Mouse (Mus musculus) liver, embryonic 14.5 days (tissue): Measurements from ENCODE around the gene Stard13. TPM values are rescaled to one million over a fixed set of nuclear protein-coding genes. Genes with fewer than 3 reads are reported as not detected.
A peak's percentile ranks its signal among the peaks of the same experiment; 100 is the strongest.

Source experiments
- ATAC-seq: fragments of 200-750 bp; cut with Nextera tagmentation; 2 replicates; pipeline ENCODE4 v1.8.0; 2017; ENCODE audit warnings: moderate number of reproducible peaks, mild to moderate bottlenecking, moderate library complexity; ENCODE audit not compliant: insufficient read depth
- DNase-seq, 3 experiments: peaks; one replicate each; pipeline ENCODE4 v3.0.0-alpha.2; 2012 to 2013; ENCODE audit warnings: low read depth in 3 of 3, low spot score in 3 of 3
- H3K27ac ChIP-seq: fragments of 300-500 bp; sonication (generic); 2 replicates; pipeline ENCODE4 v1.5.1; 2014; ENCODE audit warnings: moderate library complexity, mild to moderate bottlenecking, control low read depth, inconsistent platforms
- H3K27me3 ChIP-seq: fragments of 300-500 bp; sonication (generic); 2 replicates; pipeline ENCODE4 v1.6.1; 2014; ENCODE audit warnings: mild to moderate bottlenecking, low read length, moderate library complexity; ENCODE audit not compliant: control insufficient read depth, insufficient read depth
- H3K36me3 ChIP-seq: fragments of 300-500 bp; sonication (generic); replicated peaks from 2 replicates; pipeline ENCODE4 v1.6.1; 2014; ENCODE audit warnings: low read depth; ENCODE audit not compliant: control insufficient read depth, insufficient read depth
- H3K4me1 ChIP-seq, 2 experiments: fragments of 200-500 bp in 1 of 2; fragments of 300-500 bp in 1 of 2; sonication (generic) in 1 of 2; replicated peaks; 2 replicates each; pipeline ENCODE4 v1.6.1; 2012 to 2014; ENCODE audit warnings: antibody characterized with exemption in 1 of 2, inconsistent platforms in 1 of 2, low read length in 1 of 2; ENCODE audit not compliant: control insufficient read depth in 2 of 2, insufficient read depth in 2 of 2
- H3K4me2 ChIP-seq: fragments of 300-500 bp; sonication (generic); 2 replicates; pipeline ENCODE4 v1.6.1; 2014; ENCODE audit warnings: low read depth, mild to moderate bottlenecking, control low read depth, moderate library complexity
- H3K4me3 ChIP-seq, 2 experiments: fragments of 200-500 bp in 1 of 2; fragments of 300-500 bp in 1 of 2; sonication (generic) in 1 of 2; 2 replicates each; pipeline ENCODE4 v1.5.1; 2012 to 2014; ENCODE audit warnings: low read depth in 2 of 2, low read length in 2 of 2, mild to moderate bottlenecking in 2 of 2, control low read depth in 1 of 2, inconsistent platforms in 1 of 2, moderate library complexity in 1 of 2; ENCODE audit not compliant: insufficient read depth in 1 of 2
- H3K9ac ChIP-seq: fragments of 300-500 bp; sonication (generic); replicated peaks from 2 replicates; pipeline ENCODE4 v1.6.1; 2014; ENCODE audit warnings: mild to moderate bottlenecking, control low read depth, moderate library complexity
- H3K9me3 ChIP-seq: fragments of 300-500 bp; sonication (generic); 2 replicates; pipeline ENCODE4 v1.6.1; 2016; ENCODE audit warnings: low read length, mixed read lengths; ENCODE audit not compliant: control insufficient read depth
- CTCF ChIP-seq: IDR thresholded peaks from 2 replicates; pipeline ENCODE4 v1.5.1; 2016; ENCODE audit warnings: antibody characterized with exemption, low read depth, control low read depth
- EP300 ChIP-seq: IDR thresholded peaks from 2 replicates; pipeline ENCODE4 v1.6.1; 2016; ENCODE audit warnings: antibody characterized with exemption, low read depth
- WGBS: fragments of 180-500 bp; shearing (Covaris S2); extraction: QIAGEN DNeasy Blood & Tissue Kit; methylation state at CpG from one replicate; pipeline ENCODE4 v1.1.7; 2014; ENCODE audit not compliant: insufficient replicate concordance; 5-methylcytosine and 5-hydroxymethylcytosine counted together
- polyA plus RNA-seq, 2 experiments: library from polyadenylated mRNA; depleted of rRNA in 1 of 2; stranded (reverse) in 1 of 2; unstranded in 1 of 2; fragments of >200 nt; fragmentation: Nextera tagmentation in 1 of 2; extraction: Ambion mirVana in 1 of 2; gene quantifications; 2 replicates each; pipeline versions ENCODE4 v1.2.1 to v1.2.3; 2012 to 2014

The Stard13 gene
- polyA plus RNA-seq, 2 experiments, result 0.56 to 1.1 TPM

DNA sequence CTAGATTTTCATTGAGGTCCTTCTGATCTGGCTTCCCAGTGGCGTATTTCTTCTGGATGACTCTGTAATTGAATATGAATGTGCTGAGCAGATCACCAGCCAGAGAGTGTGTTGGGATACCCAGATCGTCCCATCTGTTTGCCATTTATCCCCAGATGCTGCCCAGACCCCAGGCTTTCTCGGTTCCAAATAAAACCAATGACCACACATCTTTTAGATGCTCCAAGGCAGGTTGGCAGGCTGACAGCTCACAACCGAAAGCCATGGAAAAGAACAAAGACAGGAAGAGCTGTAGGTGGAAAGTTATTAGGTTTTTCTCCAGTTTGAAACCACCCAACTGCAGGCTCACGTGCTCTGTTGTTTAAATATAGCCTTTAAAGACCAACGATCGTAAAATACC lies 186.7 kb downstream of the Stard13 start:
- TF ChIP-seq EP300, result no peak
- no peak for TF ChIP-seq CTCF
- ATAC-seq (no peak), DNase-seq (no peak)
- Histone ChIP-seq H3K4me1 (no peaks in the 10 kb centered on the region), H3K9ac (no peak overlapping the region), H3K27me3 (no peaks in the 10 kb centered on the region), H3K9me3 (no peaks in the 10 kb centered on the region), H3K36me3 (no peaks in the 10 kb centered on the region), H3K4me2 (no peak overlapping the region), H3K27ac (no peak overlapping the region), H3K4me3 (no peak overlapping the region)
- 59% methylated on average over 7 of the region's 7 CpGs for WGBS

GRCm38 (mm10) chr5:151046131-151046530 lies 187.5 kb downstream of the Stard13 start:
- H3K4me3 ChIP-seq, result no peak overlapping the region
- 60% methylated on average over 6 of the region's 6 CpGs for WGBS
- ATAC-seq, result no peak

GRCm38 (mm10) chr5:151042911-151043310 lies 190.7 kb downstream of the Stard13 start:
- Histone ChIP-seq H3K4me1 (no peaks in the 10 kb centered on the region), H3K4me2 (no peak overlapping the region), H3K9me3 (no peaks in the 10 kb centered on the region), H3K27ac (no peak overlapping the region), H3K4me3 (no peak overlapping the region), H3K9ac (no peak overlapping the region), H3K27me3 (no peaks in the 10 kb centered on the region), H3K36me3 (no peaks in the 10 kb centered on the region)
- WGBS, result 67% methylated on average over 5 of the region's 5 CpGs
- no peak for TF ChIP-seq CTCF
- TF ChIP-seq EP300, result no peak
- DNase-seq, result peak in 1 of 3 experiments; percentile 13
- no peak for ATAC-seq

More at GRCm38 (mm10) chr5:151046131-151046530, 187.5 kb downstream of the Stard13 start:
- no peak overlapping the region for H3K9ac ChIP-seq
- no peaks in the 10 kb centered on the region for H3K36me3 ChIP-seq
- H3K27ac ChIP-seq, result no peak overlapping the region
- DNase-seq, result no peak
- TF ChIP-seq CTCF (no peak), EP300 (no peak)
- H3K27me3 ChIP-seq, result no peaks in the 10 kb centered on the region
- H3K9me3 ChIP-seq, result no peaks in the 10 kb centered on the region
- no peak overlapping the region for H3K4me2 ChIP-seq
- H3K4me1 ChIP-seq, result no peaks in the 10 kb centered on the region

GRCm38 (mm10) chr5:151037871-151038270 lies 195.8 kb downstream of the Stard13 start:
- no peak for ATAC-seq
- H3K4me1 ChIP-seq, result no peaks in the 10 kb centered on the region
- no peaks in the 10 kb centered on the region for H3K36me3 ChIP-seq
- TF ChIP-seq EP300 (no peak), CTCF (no peak)
- H3K9ac ChIP-seq, result no peak overlapping the region
- no peak overlapping the region for H3K4me2 ChIP-seq
- H3K27me3 ChIP-seq, result no peaks in the 10 kb centered on the region
- DNase-seq, result no peak
- no peaks in the 10 kb centered on the region for H3K9me3 ChIP-seq
- H3K4me3 ChIP-seq, result no peak overlapping the region
- no peak overlapping the region for H3K27ac ChIP-seq
- 75% methylated on average over 7 of the region's 7 CpGs for whole genome bisulfite sequencing

DNA sequence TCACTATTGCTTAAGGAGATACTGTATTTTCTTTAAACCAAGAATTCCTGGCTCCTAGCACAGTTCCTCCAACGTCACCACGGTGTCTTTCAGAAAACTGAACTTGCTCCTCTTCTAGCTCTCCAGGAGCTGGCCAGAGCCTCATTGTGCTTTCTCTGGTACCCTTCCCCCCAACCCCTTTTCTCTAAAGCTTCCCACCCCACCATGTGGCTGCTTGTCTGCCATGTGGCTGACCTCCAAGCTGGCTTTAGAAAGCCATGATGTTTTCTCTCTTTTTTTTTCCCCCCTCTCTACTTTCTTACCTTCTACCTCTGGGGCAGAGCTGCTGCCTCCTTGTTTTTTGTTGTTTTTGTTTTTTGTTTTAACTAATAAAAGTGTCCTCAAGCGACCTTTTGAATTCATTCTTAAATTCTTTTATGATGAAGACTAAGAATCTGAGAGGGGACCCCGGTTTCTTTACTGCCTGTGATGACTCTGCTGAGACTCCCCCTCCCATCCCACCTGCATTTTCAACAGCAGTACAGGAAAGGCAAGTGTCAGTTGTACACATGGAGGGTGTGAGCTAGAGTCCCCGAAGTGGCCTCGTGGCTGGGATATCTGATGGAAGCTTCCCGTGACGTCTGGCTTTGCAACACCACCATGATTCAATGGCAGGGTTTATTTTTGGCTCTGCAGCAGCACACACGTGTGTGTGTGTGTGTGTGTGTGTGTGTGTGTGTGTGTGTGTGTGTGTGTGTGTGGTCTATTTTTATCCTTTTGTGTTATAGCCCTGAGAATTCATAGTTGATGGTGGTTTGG lies 198.7 kb downstream of the Stard13 start:
- H3K4me2 ChIP-seq, result no peak overlapping the region
- no peaks in the 10 kb centered on the region for H3K27me3 ChIP-seq
- ATAC-seq (no peak), DNase-seq (no peak)
- H3K4me1 ChIP-seq, result no peaks in the 10 kb centered on the region
- H3K4me3 ChIP-seq, result no peak overlapping the region
- no peak for TF ChIP-seq CTCF
- no peak for TF ChIP-seq EP300
- no peaks in the 10 kb centered on the region for H3K9me3 ChIP-seq
- H3K27ac ChIP-seq, result no peak overlapping the region
- H3K9ac ChIP-seq, result no peak overlapping the region
- 32% methylated on average over 9 of the region's 9 CpGs for WGBS
- no peaks in the 10 kb centered on the region for H3K36me3 ChIP-seq
